Mouse (Mus musculus): ENCODE results near the gene Dnah6.

The Dnah6 gene

GRCm38 (mm10) chr6:73153675-73154074 lies 67.8 kb downstream of the Dnah6 start:
- peak; percentile 40 for DNase-seq (ENCODE audit: extremely low read depth, low read depth)

- no peak for DNase-seq (ENCODE audit: extremely low read depth, low read depth)
These were observed 78.0 kb downstream of the Dnah6 start for GRCm38 (mm10) chr6:73143403-73143802.

- no peak for DNase-seq (ENCODE audit: extremely low read depth, low read depth)
These were observed 78.7 kb downstream of the Dnah6 start for GRCm38 (mm10) chr6:73142776-73143175.

- no peak for DNase-seq (ENCODE audit: extremely low read depth, low read depth)
These were observed 80.6 kb downstream of the Dnah6 start for GRCm38 (mm10) chr6:73140836-73141235.

GRCm38 (mm10) chr6:73132784-73133183 lies 88.7 kb downstream of the Dnah6 start:
- no peak for DNase-seq (ENCODE audit: extremely low read depth, low read depth)

GRCm38 (mm10) chr6:73127594-73127993 lies 93.9 kb downstream of the Dnah6 start:
- no peak for DNase-seq (ENCODE audit: extremely low read depth, low read depth)

GRCm38 (mm10) chr6:73120348-73120747 lies 101.1 kb downstream of the Dnah6 start:
- DNase-seq (ENCODE audit: extremely low read depth, low read depth), result no peak

GRCm38 (mm10) chr6:73113898-73114297 lies 107.6 kb downstream of the Dnah6 start:
- no peak for DNase-seq (ENCODE audit: extremely low read depth, low read depth)

- no peak for DNase-seq (ENCODE audit: extremely low read depth, low read depth)
These were observed 108.1 kb downstream of the Dnah6 start for GRCm38 (mm10) chr6:73113365-73113764.

GRCm38 (mm10) chr6:73093133-73093532 lies 128.3 kb downstream of the Dnah6 start:
- DNase-seq (ENCODE audit: extremely low read depth, low read depth), result no peak

- no peak for DNase-seq (ENCODE audit: extremely low read depth, low read depth)
These were observed 130.6 kb downstream of the Dnah6 start for GRCm38 (mm10) chr6:73090836-73091235.

- no peak for DNase-seq (ENCODE audit: extremely low read depth, low read depth)
These were observed 138.9 kb downstream of the Dnah6 start for GRCm38 (mm10) chr6:73082571-73082970.

- no peak for DNase-seq (ENCODE audit: extremely low read depth, low read depth)
These were observed 149.2 kb downstream of the Dnah6 start for GRCm38 (mm10) chr6:73072093-73072786.

- DNase-seq (ENCODE audit: extremely low read depth, low read depth), result no peak
These were observed 150.2 kb downstream of the Dnah6 start for GRCm38 (mm10) chr6:73071214-73071613.

GRCm38 (mm10) chr6:73070663-73071062 lies 150.8 kb downstream of the Dnah6 start:
- no peak for DNase-seq (ENCODE audit: extremely low read depth, low read depth)

GRCm38 (mm10) chr6:73064551-73064950 lies 156.9 kb downstream of the Dnah6 start:
- no peak for DNase-seq (ENCODE audit: extremely low read depth, low read depth)

GRCm38 (mm10) chr6:73059596-73060121 lies 161.8 kb downstream of the Dnah6 start:
- no peak for DNase-seq (ENCODE audit: extremely low read depth, low read depth)

- DNase-seq (ENCODE audit: extremely low read depth, low read depth), result no peak
These were observed 162.3 kb downstream of the Dnah6 start for GRCm38 (mm10) chr6:73059162-73059561.

- no peak for DNase-seq (ENCODE audit: extremely low read depth, low read depth)
These were observed 166.1 kb downstream of the Dnah6 start for GRCm38 (mm10) chr6:73055347-73055746.

- no peak for DNase-seq (ENCODE audit: extremely low read depth, low read depth)
These were observed 166.6 kb downstream of the Dnah6 start for GRCm38 (mm10) chr6:73054807-73055206.

- no peak for DNase-seq (ENCODE audit: extremely low read depth, low read depth)
These were observed 167.9 kb downstream of the Dnah6 start for GRCm38 (mm10) chr6:73053526-73053925.

- DNase-seq (ENCODE audit: extremely low read depth, low read depth), result no peak
These were observed 174.2 kb downstream of the Dnah6 start for GRCm38 (mm10) chr6:73047259-73047658.

- DNase-seq (ENCODE audit: extremely low read depth, low read depth), result no peak
These were observed 175.5 kb downstream of the Dnah6 start for GRCm38 (mm10) chr6:73045944-73046343.

Measured in MEL-GATA-1-ER (cell line).